Mouse (Mus musculus): Measurements from ENCODE around the gene Il12rb1.
A peak's percentile ranks its signal among the peaks of the same experiment; 100 is the strongest.

- TF ChIP-seq CTCF (IDR thresholded peaks at IDR 0.05; ENCODE audit: extremely low read depth, insufficient read depth, low read length) (no peak), POLR2A (IDR thresholded peaks at IDR 0.05; ENCODE audit: extremely low read depth, insufficient read depth, low read length) (peak; percentile 76)
Observed at GRCm38 (mm10) chr8:70776496-70777444, 31.5 kb upstream of the Il12rb1 start, which contains the start of gene Pik3r2.

Measured in cortical plate, adult 2 months (tissue).